Mouse (Mus musculus) fat pad, adult 2 months (tissue): ENCODE results near the gene Aldh3a2.
"Not testable (repeated sequence)": the region's sequence is repeated elsewhere in the genome, so short reads cannot be mapped to it uniquely, and the experiment has no call there.

Experiments
- DNase-seq: peaks from one replicate; pipeline ENCODE4 v3.0.0-alpha.2; 2011; ENCODE audit warnings: low read depth, low spot score; ENCODE audit errors: extremely low read depth

The Aldh3a2 gene

DNA sequence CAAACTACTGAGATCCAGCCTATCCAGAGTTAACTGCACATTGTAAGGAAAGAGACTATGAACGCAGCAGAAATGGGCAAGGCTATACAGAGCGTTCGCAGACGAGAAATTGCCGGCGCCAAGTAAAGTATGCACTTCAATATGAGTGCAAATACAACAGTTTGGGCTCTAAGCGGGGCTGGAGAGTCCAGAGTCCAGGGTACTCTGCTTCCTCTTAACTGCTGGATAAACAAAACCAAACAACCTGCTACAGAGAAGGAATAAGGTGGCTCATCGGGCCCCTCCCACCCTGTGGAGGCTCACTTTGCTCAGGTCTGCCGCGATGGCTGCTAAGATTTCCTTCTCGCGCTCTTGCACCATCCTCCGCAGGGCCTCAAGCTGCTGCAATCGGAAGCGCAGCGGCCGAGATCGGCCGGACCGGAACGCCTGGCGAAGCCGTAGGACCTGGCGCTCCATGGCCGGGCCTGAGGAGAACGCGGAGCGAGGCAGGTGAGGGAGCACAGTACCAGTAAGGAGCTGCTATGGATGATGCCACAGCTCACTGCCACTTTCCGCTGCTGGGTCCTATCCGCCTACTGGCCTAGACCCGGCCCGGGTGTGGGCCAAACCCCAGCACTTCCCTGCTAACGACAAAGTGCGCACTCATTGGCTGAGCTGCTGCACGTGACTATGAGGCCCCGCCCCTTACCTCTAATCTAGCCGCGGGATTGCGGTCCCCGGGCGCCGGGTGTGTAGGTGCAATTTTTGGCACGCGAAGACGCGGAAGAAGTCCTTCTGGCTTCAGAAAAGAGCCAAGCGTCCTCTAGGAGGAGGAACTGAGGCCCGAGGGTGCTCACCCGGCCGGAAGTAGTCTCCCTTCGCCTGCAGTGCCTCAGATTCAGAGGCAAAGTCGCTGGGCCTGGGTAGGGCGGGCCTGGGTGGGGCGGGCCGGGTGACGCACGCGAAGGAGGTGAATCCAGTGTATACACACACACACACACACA lies at the start of gene Aldh3a2:
Gene Aldh3a2 (minus strand): TSS at position 914 of the 983 bp plus-strand sequence.
- no peak for DNase-seq

DNA sequence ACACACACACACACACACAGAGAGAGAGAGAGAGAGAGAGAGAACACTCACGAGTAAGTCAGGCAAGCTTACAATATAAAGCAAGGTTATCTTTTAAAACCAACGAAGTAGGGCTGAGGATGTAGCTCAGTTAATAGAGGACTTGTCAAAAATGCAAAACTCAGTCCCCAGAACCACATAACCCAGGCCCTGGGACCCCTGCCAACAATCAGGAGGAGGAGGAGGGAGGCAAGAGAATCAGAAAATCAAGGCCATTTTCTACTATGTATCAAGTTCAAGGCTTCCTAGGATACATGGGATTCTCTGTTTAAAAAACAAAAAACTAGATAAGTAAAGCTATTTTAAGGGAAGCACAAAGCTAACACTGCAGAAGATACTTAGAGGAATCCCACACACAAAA lies 49.6 kb upstream of the Aldh3a2 start:
- DNase-seq = no peak

DNA sequence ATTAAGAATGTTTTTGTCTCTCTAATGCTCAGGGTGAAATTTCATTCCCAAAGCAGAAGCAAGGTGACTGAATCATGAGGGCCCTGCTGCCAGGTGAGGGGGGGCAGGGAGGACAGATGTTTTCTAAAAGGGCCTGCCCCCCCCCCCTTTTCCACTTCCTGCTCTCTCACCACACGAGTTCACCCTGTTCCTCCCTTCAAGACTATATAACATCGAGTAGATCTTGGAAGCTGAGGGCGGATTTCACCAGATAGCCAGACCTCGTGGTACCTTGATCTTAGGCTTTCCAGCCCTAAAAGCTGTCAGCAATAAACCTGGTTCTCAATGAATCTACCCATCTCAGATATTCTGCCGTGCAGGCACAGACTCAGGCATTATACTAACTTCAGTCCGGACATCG lies 43.1 kb upstream of the Aldh3a2 start:
- no peak for DNase-seq

DNA sequence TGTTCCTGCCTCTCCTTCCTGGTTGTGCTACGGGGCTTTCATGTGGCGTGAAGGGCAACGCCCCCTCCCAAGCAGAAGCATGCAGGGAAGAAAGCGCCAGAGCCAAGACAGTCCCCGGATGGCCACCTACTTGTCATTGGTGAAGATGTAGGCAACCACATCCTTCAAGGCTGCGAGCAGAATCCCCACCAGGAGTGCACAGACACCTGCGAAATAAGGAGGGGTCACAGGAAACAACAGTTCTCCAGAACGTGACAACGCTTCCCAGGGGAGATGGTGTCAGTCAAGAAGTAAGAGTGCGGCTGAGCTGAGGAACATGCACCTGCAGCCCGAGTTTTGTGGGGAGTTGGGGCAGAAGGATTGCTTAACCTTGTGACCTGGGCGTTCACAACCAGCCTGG lies 42.6 kb upstream of the Aldh3a2 start:
- DNase-seq = no peak

DNA sequence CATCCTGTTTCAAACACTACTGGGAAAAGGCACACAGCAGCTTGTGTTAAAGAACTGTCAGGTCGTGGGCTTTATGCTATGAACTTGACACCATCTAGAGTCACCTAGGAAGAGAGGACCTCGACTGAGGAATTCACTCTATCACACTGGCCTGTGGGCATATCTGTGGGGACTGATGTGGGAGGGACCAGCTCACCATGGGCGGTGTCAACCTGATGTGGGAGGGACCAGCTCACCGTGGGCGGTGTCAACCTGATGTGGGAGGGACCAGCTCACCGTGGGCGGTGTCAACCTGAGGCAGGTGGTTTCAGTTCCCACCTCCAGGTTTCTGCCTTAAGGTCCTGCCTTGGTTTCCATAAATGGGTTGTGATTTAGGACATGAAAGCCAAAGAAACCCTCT lies 40.5 kb upstream of the Aldh3a2 start:
- DNase-seq = no peak

DNA sequence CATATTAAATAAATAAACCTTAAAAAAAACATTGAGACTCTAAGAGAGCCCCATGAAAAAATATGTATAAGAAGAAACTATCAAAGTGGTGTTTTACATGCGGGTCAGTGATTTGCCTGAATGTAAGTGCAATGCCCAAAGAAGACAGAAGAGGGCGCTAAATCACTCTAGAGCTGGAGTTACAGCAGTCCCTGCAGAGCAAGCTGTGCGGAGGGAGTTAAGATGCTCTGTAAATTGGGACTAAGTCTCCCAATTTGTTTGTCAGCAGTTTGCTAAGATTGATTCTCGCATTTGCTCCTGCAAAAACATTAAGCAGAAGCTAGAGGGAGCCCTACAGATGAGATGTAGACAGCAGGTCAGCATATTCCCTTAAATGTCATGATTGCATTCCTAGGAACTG lies 38.1 kb upstream of the Aldh3a2 start:
- no peak for DNase-seq

DNA sequence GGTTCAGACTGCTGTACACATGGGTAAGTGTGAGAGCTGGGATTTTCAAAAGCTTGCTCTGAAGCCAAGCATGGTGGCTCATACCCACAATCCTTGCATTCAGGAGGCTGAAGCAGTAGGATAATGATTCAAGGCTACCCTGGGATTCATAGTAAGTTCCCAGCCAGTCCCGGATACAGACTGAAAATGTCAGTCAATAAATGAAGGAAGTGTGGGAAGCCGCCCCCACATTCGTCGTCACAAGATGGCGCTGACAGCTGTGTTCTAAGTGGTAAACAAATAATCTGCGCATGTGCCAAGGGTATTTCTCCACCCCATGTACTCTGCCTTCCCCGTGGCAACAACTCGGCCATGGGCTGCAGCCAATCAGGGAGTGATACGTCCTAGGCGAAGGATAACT lies 37.3 kb upstream of the Aldh3a2 start:
- DNase-seq = not testable (repeated sequence)

DNA sequence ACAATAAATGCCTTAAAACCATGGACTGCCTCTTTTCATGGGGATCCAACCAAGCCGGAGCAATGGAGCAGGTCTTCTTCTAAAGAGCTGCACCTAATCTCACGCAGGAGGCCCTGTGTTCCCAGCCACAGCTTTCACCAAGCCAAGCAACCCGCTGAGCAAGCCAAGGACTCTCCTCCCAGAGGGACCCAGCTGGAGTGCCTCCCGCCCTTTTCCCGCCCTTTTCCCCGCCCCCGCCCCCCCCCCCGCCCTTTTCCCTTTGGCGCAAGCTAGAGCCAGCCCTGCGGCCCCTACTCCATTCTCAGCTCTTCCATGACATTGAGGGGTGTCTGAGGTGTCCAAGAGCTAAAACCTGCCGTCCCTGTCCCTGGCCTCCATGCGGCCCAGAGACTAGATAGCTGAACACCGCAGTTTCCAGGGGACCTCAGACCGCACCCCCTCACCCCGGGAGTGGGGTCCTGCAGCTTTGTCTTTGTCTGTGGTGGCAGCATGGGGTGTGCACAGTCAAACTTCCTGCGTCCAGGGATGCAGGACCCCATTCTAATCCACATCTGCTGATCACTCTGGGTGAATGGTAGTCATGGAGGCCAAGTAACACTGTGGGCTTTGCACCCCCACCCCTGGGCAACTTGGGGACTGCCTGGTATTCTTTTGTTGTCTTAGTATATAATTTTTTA lies 33.6 kb upstream of the Aldh3a2 start:
- DNase-seq = no peak

DNA sequence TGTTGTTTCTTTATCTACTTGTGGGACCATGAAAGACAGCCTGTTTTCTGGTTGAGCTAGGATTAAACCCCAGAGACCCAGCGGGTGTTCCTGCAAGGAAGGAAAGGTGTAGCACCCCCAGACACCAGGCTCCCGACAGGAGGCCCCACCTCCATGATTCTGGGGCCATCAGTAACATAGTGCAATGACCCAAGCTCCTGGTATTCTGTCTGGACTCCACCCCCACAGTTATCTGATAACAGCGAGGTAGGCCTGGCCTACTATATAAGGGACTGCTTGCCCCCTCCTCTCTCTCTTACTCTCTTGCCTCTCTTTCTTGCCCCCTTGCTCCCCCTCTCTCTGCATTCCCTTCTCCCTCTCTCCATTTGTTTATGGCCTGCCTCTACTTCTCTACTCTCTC lies 32.9 kb upstream of the Aldh3a2 start:
- DNase-seq = no peak

DNA sequence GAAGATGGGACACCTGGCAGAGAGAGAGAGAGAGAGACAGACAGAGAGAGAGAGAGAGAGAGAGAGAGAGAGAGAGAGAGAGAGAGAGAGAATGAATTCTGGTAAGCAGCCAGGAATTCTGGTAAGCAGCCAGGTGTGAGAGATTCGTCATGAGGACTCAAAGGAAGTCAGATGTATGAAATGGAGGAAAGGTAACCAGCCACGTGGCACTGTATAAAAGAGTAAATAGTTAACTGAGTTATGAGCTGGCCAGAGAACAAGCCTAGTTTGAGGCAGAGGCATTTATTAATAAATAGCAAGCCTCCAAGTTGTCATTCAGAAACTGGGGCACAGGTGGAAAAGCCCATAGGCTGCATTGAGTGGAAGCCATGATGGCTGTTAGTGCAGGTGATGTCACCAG lies 30.6 kb upstream of the Aldh3a2 start:
- DNase-seq = no peak

DNA sequence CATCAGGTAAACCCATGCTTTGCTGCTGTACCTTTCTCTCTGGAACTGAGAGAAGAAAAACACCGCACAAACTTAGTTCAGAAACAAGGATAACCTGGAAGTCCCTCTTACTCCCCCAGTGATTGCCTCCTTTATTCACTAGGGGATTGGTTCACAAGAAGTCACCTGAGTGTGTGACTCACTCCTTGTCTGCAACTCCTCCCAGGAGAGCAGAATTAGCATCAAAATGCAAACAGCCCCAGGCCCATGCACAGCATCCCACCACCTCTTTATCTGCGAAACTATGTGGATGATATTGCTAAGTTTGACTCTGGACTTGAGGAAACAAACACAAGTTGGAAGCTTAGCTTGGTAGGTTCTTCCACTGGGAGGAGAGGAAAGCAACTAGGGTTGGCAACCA lies 30.1 kb upstream of the Aldh3a2 start:
- DNase-seq = no peak

DNA sequence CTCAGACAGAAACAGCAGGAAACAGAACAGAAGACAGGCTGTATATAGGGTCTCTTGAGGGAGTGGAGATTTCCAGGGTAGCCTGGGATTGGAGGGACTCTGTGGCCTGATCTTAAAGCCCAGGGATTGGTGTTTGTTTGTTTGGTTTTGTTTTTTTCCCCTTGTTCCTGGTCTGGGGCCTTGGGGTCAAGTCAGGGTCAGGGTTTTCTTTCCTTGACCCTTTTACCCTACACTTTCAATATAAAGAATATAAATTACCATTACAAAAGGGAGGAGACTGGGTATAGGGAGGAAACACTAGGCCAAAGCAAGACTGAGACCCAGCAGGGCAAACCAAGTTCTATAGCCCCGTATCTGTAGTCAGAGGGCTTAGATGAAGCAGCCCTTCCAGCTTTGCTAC lies 29.3 kb upstream of the Aldh3a2 start:
- no peak for DNase-seq

DNA sequence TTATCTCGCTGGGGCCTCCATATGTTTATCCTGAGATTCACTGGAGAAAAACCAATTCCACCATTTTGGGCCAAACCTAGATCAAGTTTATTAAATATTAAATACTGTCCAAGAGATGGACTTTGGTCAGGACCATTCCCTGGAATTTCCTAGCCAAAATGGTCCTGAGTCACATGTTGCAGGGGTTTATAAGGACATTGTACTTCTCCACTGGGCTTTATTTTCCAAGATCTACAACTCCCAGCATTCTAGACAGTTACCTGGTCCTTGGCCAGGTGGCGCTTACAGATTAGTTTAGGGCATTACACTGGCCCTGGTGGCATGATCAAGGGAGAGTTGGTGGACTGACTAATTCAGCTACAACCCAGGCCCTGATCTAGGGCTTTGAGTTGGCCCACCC lies 28.3 kb upstream of the Aldh3a2 start:
- DNase-seq = no peak

DNA sequence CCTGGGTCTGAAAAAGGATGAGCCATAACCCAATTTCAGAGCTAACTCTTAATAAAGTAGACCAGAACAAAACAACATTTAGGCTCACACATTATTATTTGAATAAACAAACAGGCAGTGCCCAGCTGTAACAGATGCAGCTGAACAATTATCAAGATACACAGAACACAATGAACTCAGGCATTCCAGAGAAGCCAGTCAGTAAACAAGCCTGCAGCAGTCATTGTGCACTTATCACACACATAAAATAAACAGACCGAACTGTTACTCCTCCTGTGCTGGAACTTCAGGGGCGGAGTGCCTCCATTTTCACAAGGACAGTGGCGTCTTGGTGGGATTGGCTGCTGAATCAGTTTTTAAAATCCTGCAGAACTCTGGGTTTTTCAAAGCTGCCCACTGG lies 27.2 kb upstream of the Aldh3a2 start:
- no peak for DNase-seq

DNA sequence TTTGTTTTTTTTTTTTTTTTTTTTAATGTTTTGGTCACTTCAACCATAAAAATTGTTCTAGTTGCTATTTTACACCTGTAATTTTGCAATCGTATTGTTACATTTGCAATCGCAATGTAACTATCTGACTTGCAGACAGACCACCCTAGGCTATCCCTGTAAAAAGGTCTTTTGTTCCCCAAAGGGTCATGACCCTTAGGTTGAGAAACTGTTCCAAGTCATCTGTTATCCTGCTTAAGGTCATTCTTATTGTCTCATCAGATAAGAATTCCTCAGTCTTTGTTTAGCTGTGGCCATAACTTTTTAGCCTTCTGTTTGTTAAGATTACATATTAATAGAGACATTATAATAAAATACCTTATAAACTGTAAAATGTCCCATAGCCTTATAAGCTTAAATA lies 26.0 kb upstream of the Aldh3a2 start:
- no peak for DNase-seq

DNA sequence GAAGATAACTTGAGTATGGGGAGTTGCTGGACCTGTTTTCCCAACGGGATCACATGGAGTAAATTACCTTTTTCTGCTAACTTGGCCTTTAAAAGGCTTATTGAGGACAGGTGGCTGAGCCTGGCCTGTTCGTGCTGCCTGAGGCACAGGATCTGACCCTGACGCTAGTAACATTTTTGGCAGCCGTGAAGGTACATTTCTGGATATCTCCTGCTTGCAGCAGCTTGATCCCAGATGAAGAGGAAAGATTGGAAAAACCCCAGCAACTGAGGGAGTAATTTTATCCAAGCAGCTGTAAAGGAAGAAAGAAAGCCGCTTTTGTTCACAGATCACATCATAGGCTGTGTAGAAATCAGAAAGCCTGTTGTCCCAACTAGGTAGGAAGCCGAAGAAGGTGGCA lies 17.1 kb upstream of the Aldh3a2 start:
- DNase-seq = peak; percentile 100

DNA sequence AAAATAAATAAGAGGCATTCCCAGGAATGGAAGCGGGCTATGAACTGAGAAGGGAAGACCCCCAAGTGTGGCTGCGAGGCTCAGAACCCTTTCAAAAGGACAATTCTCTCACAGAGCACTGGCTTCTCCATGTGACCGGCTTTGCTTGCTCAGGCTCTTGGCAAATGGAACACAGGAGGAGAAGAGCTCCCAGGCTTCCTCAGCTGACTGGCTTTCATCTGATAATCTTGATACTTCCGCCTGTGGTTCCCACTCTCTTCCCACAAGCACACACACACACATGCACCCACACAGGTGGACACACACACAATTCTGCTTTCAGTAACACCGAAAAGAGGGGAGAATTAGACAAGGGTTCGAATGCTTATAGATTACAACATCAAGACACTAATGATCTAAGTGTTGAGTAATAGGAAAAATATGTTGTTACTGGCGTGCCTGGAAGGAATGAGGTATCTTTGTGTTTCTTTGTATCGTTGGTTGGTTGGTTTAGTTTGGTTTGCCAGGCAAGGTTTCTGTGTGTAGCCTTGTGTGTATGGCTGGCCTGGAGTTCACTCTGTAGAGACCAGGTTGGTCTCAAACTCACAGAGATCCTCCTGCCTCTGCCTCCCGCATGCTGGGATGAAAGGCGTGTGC lies 16.3 kb upstream of the Aldh3a2 start:
- DNase-seq = no peak

DNA sequence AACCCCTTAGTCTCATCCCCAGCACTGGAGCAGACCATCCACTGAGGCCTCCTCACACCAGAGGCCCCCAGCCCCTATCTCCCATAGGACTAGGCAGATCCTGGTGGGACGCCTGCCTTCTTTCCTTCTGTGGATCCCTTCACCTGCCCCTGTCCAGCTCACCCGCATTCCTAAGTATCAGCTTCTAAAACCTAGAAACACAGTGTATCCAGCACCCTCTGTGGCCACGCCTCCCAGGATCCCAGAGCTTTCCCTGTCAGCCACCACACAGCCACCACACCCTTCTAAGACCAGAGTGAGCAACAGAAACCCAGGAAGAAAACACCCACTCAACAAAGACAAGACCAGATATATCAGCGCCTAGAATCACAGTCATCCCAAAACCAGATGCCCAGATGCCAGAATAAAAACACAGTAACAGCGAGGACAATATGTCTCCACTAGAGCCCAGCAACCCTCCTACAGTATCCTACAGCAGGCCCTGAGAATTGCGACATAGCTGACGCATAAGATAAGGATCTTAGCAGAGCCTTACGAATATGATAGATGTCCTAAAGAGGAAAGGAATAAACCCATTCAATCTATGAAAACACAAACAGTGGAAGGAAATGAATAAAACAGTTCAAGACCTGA lies 11.3 kb upstream of the Aldh3a2 start:
- DNase-seq = no peak

DNA sequence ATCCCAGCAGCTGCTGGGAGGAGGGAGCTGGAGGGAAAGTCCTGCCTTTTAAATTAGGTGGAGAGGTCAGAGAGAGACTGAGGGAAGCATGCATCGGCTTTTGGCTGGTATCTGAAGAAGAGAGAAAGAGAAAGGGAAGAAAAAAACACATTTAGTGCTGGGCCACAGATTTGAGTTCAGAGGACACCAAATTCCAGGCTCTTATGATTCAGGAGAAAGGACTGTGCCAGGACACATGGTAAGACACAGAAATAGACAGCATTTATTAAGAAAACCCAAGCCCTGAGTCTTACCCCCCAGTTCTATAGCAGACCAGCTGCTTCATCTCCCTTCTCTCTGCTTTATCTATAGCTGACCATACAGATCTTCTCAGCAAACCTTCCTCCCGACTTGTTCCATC lies 10.7 kb upstream of the Aldh3a2 start:
- no peak for DNase-seq

DNA sequence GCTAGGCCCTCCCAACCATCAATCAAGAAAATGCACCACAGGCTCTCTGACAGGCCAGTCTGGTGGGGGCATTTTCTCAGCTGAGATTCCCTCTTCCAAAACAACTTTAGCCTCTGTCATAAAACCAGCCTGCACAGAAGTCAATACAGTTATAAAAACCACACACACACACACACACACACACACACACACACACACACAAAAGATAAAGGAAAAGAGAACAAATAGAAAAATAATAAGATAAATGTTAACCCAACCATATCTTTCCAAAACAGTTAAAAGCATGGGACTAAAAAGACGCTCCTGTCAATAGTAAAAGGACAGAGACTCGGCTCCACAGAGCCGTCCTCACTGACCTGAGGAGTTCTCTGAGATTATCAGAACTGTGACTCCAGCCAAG lies 9.2 kb upstream of the Aldh3a2 start:
- no peak for DNase-seq

DNA sequence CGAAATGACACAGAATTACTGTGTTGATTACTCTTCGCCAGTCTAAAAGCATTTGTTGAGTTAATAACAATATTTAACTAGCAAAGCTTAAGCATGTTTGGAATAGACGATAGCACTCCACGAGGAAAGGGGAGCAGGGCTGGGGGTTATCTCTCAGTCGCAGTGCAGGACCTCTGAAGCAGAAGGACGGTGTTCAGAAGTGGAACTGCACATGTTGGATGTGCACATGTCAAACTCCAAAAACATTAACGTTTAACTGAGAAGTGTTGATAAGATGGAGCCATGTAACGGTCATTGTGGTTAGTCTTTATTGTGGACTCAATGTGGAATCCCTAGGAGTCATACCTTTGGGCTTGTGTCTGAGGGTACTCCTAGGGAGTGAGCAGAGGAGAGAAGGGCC lies 7.8 kb upstream of the Aldh3a2 start:
- no peak for DNase-seq
